ENCODE assay signal across 12 mouse cellular contexts in genomic region chr4:82392496-82392895, GRCm38 (mm10).
DNase-seq lines count a peak whose midpoint lies in the region; ATAC-seq lines count a peak whose summit lies in the region.
"Had no signal": no experiment of that assay in that cellular context is flagged by ENCODE, and none has a peak within 500 bp of the region (broad histone marks: within the 10 kb centered on the region; RNA-seq: fewer than 3 reads in every experiment).

No protein-coding gene starts in this region.

- H3K27ac ChIP-seq in forebrain, embryonic 16.5 days (ENCODE audit: low read length): peak overlapping the region; percentile 37
- no peak overlapping the region for H3K27ac ChIP-seq in forebrain, embryonic 14.5 days (ENCODE audit: low read depth, low read length)
- peak overlapping the region; percentile 48; the same call in 1 of the 2 replicates for H3K27ac ChIP-seq in kidney, embryonic 16.5 days (ENCODE audit: low read length)
- peak overlapping the region; percentile 19; the same call in 1 of the 2 replicates for H3K27ac ChIP-seq in neural tube, embryonic 15.5 days (replicated peaks)
- H3K27ac ChIP-seq: hindbrain, postnatal 0 days; midbrain, embryonic 13.5 days had no signal

- 46% methylated on average over 9 of the region's 9 CpGs for WGBS in forebrain, embryonic 16.5 days
- 71% methylated on average over 9 of the region's 9 CpGs for WGBS in forebrain, embryonic 14.5 days
- 86% methylated on average over 9 of the region's 9 CpGs for WGBS in kidney, embryonic 16.5 days
- 78% methylated on average over 9 of the region's 9 CpGs for WGBS in neural tube, embryonic 15.5 days

- H3K4me1 ChIP-seq in forebrain, embryonic 16.5 days (replicated peaks; ENCODE audit: control insufficient read depth, insufficient read depth, low read length): peaks cover 26% of the 10 kb centered on the region
- peaks cover 8% of the 10 kb centered on the region; the same call in 1 of the 2 replicates for H3K4me1 ChIP-seq in forebrain, embryonic 14.5 days (ENCODE audit: control insufficient read depth, insufficient read depth, low read length)
- no peaks in the 10 kb centered on the region; the same call in 1 of the 2 replicates for H3K4me1 ChIP-seq in kidney, embryonic 16.5 days (ENCODE audit: insufficient read depth, low read length)
- H3K4me1 ChIP-seq in neural tube, embryonic 15.5 days: 0 out of 2 replicates have a peak, but pooled peaks cover 2% of the 10 kb centered on the region

- no peaks in the 10 kb centered on the region for H3K9me3 ChIP-seq in forebrain, embryonic 16.5 days (ENCODE audit: control insufficient read depth, low read length)
- no peaks in the 10 kb centered on the region for H3K9me3 ChIP-seq in forebrain, embryonic 14.5 days (replicated peaks; ENCODE audit: control insufficient read depth, low read length)
- no peaks in the 10 kb centered on the region for H3K9me3 ChIP-seq in kidney, embryonic 16.5 days (ENCODE audit: low read length)
- H3K9me3 ChIP-seq in neural tube, embryonic 15.5 days (replicated peaks): no peaks in the 10 kb centered on the region
- H3K9me3 ChIP-seq: midbrain, embryonic 13.5 days had no signal

- no peak overlapping the region for H3K9ac ChIP-seq in forebrain, embryonic 16.5 days (replicated peaks; ENCODE audit: low read depth, low read length)
- no peak overlapping the region for H3K9ac ChIP-seq in forebrain, embryonic 14.5 days (ENCODE audit: low read length)
- H3K9ac ChIP-seq in kidney, embryonic 16.5 days (replicated peaks; ENCODE audit: low read length): no peak overlapping the region
- H3K9ac ChIP-seq in neural tube, embryonic 15.5 days (replicated peaks): no peak overlapping the region
- H3K9ac ChIP-seq: midbrain, embryonic 13.5 days had no signal

- H3K4me3 ChIP-seq in forebrain, embryonic 16.5 days (replicated peaks; ENCODE audit: low read length): no peak overlapping the region
- H3K4me3 ChIP-seq in forebrain, embryonic 14.5 days (ENCODE audit: low read depth, low read length): no peak overlapping the region
- no peak overlapping the region for H3K4me3 ChIP-seq in kidney, embryonic 16.5 days (ENCODE audit: low read length)
- H3K4me3 ChIP-seq in neural tube, embryonic 15.5 days (replicated peaks): no peak overlapping the region
- H3K4me3 ChIP-seq: midbrain, embryonic 13.5 days had no signal

- 0 out of 2 replicates have a peak, but pooled peaks have one; percentile 29 for ATAC-seq in forebrain, embryonic 16.5 days
- ATAC-seq in forebrain, embryonic 14.5 days: no peak
- no peak for ATAC-seq in kidney, embryonic 16.5 days (ENCODE audit: low FRiP score, low TSS enrichment)
- ATAC-seq in neural tube, embryonic 15.5 days (ENCODE audit: low FRiP score): no peak
- ATAC-seq: hindbrain, postnatal 0 days; midbrain, embryonic 13.5 days had no signal

- H3K27me3 ChIP-seq in forebrain, embryonic 16.5 days (replicated peaks; ENCODE audit: control insufficient read depth, insufficient read depth, low read length): no peaks in the 10 kb centered on the region
- H3K27me3 ChIP-seq in forebrain, embryonic 14.5 days (replicated peaks; ENCODE audit: control insufficient read depth, insufficient read depth, low read length): no peaks in the 10 kb centered on the region
- H3K27me3 ChIP-seq in kidney, embryonic 16.5 days (ENCODE audit: insufficient read depth, low read length): no peaks in the 10 kb centered on the region
- H3K27me3 ChIP-seq in neural tube, embryonic 15.5 days (replicated peaks): no peaks in the 10 kb centered on the region
- H3K27me3 ChIP-seq: midbrain, embryonic 13.5 days had no signal

- H3K36me3 ChIP-seq in forebrain, embryonic 16.5 days (ENCODE audit: control insufficient read depth, insufficient read depth): no peaks in the 10 kb centered on the region
- no peaks in the 10 kb centered on the region for H3K36me3 ChIP-seq in forebrain, embryonic 14.5 days (ENCODE audit: control insufficient read depth, insufficient read depth, low read length)
- H3K36me3 ChIP-seq in kidney, embryonic 16.5 days (ENCODE audit: insufficient read depth, low read length): no peaks in the 10 kb centered on the region
- no peaks in the 10 kb centered on the region for H3K36me3 ChIP-seq in neural tube, embryonic 15.5 days
- H3K36me3 ChIP-seq: midbrain, embryonic 13.5 days had no signal

- no peak for DNase-seq in forebrain, embryonic 14.5 days (ENCODE audit: low spot score)
- no peak for DNase-seq in kidney, adult 18-20 months
- no peak for DNase-seq in neural tube, embryonic 10.5 days (ENCODE audit: extremely low spot score, low spot score)
- DNase-seq in adrenal gland, postnatal 14 days: no peak
- no peak for DNase-seq in cerebellum, adult 18-20 months
- DNase-seq: adrenal gland, postnatal 10 days; thymus, adult 18-20 months had no signal

- no peak overlapping the region for H3K4me2 ChIP-seq in forebrain, embryonic 16.5 days (ENCODE audit: low read length)
- no peak overlapping the region for H3K4me2 ChIP-seq in forebrain, embryonic 14.5 days (ENCODE audit: low read length)
- H3K4me2 ChIP-seq in kidney, embryonic 16.5 days (replicated peaks; ENCODE audit: low read depth, low read length): no peak overlapping the region
- H3K4me2 ChIP-seq in neural tube, embryonic 15.5 days: no peak overlapping the region
- H3K4me2 ChIP-seq: midbrain, embryonic 13.5 days had no signal
